Mouse (Mus musculus): ENCODE measurements around the gene Rsad2. TPM values are rescaled to one million over a fixed set of nuclear protein-coding genes. Genes with fewer than 3 reads are reported as not detected.

Rsad2 gene
- polyA plus RNA-seq, 1 experiment from 2014 or later = 0.89 TPM

DNA sequence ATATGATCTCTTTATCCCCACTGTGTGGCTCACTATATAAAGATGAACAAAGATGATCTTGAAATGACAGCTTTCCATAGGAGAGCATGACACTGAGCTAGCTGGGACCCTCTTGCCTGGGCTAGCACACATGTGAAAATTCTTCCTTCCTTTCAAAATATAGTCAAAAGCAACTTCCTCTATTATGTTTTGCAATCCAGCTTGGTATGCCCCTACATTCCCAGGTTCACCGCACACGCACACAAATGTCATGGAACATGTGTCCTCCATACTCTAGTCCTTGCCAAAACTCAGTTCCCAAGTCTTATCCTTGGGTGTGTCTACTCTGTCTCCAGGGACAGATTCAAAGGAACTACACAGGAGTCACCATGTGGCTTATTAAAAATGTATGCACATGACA is 6.8 kb downstream of the Rsad2 start:
- H3K36me3 ChIP-seq (ENCODE audit: control insufficient read depth, insufficient read depth, low read length) = no peaks in the 10 kb centered on the region
- H3K4me1 ChIP-seq (replicated peaks; ENCODE audit: control insufficient read depth, insufficient read depth) = no peaks in the 10 kb centered on the region
- H3K4me2 ChIP-seq (replicated peaks; ENCODE audit: low read depth) = no peak overlapping the region
- H3K9me3 ChIP-seq (ENCODE audit: control insufficient read depth, low read length) = no peaks in the 10 kb centered on the region
- no peak overlapping the region for H3K27ac ChIP-seq (replicated peaks)
- H3K9ac ChIP-seq (ENCODE audit: low read length) = no peak overlapping the region
- TF ChIP-seq EP300 (optimal IDR thresholded peaks at IDR 0.05) = no peak
- no peak for TF ChIP-seq CTCF (IDR thresholded peaks at IDR 0.05; ENCODE audit: low read depth)
- no peaks in the 10 kb centered on the region for H3K27me3 ChIP-seq (ENCODE audit: control insufficient read depth, insufficient read depth, low read length)
- H3K4me3 ChIP-seq (ENCODE audit: low read depth, low read length) = no peak overlapping the region
- ATAC-seq (ENCODE audit: low FRiP score, low TSS enrichment) (no peak), DNase-seq (ENCODE audit: low spot score) (no peak)
- WGBS = 96% methylated on average over 2 of the region's 2 CpGs

DNA sequence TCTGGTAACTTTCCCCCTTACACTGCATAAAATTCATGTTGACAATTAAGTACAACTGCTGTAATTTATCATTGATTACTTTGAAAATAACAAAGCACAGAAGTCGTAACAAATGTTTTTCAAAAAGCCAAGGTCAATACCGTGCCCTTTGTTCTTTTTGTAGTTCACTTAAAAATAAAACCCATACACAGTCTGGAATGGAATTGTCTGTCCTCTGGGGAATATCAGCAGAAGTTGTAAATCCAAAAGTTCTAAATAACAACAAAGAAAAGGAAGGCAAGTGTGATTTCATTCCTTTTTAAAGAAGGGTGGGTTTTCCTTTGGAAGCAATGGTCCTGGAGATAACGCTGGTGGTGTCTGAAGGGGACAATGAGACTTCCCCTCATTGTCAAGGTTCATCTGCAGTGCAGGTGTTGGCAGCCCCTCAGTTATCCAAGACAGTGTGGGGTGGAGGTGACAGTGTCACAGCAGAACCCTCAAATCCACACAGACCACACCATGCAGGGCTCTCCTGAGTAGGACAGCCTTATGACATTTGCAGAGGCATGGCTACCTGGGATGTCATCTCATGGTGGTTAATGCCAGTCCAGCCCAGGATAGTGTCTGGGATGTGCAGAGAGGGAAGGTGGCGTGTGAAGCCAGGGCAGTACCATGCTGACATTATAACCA is 9.7 kb downstream of the Rsad2 start:
- Histone ChIP-seq H3K36me3 (ENCODE audit: control insufficient read depth, insufficient read depth, low read length) (no peaks in the 10 kb centered on the region), H3K27me3 (ENCODE audit: control insufficient read depth, insufficient read depth, low read length) (no peaks in the 10 kb centered on the region), H3K4me2 (replicated peaks; ENCODE audit: low read depth) (no peak overlapping the region), H3K4me1 (replicated peaks; ENCODE audit: control insufficient read depth, insufficient read depth) (no peaks in the 10 kb centered on the region), H3K9me3 (ENCODE audit: control insufficient read depth, low read length) (no peaks in the 10 kb centered on the region), H3K4me3 (ENCODE audit: low read depth, low read length) (no peak overlapping the region), H3K27ac (replicated peaks) (no peak overlapping the region), H3K9ac (ENCODE audit: low read length) (no peak overlapping the region)
- ATAC-seq (ENCODE audit: low FRiP score, low TSS enrichment) = no peak
- WGBS = 74% methylated on average over 4 of the region's 4 CpGs
- TF ChIP-seq EP300 (optimal IDR thresholded peaks at IDR 0.05) = no peak
- no peak for TF ChIP-seq CTCF (IDR thresholded peaks at IDR 0.05; ENCODE audit: low read depth)
- no peak for DNase-seq (ENCODE audit: low spot score)

DNA sequence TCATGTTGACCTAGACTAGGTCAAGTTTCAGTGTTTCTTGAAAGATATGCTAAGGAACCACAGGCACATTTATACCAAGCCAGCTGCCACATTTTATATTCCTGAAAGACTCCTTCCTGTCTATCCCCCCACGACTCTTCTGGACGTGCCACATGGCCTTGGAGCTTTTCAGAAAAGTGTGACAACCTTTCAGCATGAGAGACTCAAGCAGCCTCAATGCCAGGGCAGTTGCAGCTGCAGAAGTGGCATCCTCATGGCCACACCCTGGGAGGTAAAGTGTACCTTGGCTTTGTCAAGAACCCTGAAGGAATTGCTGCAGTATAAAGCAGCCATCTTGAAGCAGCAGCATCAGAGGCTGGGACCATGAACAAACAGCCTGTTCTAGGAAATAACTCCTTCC is 11.7 kb downstream of the Rsad2 start:
- no peak for DNase-seq (ENCODE audit: low spot score)
- TF ChIP-seq EP300 (optimal IDR thresholded peaks at IDR 0.05) = no peak
- no peak for TF ChIP-seq CTCF (IDR thresholded peaks at IDR 0.05; ENCODE audit: low read depth)
- H3K4me1 ChIP-seq (replicated peaks; ENCODE audit: control insufficient read depth, insufficient read depth) = no peaks in the 10 kb centered on the region
- 78% methylated on average over 2 of the region's 2 CpGs for WGBS
- no peak overlapping the region for H3K4me2 ChIP-seq (replicated peaks; ENCODE audit: low read depth)
- H3K9me3 ChIP-seq (ENCODE audit: control insufficient read depth, low read length) = no peaks in the 10 kb centered on the region
- H3K27ac ChIP-seq (replicated peaks) = no peak overlapping the region
- no peak overlapping the region for H3K4me3 ChIP-seq (ENCODE audit: low read depth, low read length)
- no peaks in the 10 kb centered on the region for H3K27me3 ChIP-seq (ENCODE audit: control insufficient read depth, insufficient read depth, low read length)
- no peak for ATAC-seq (ENCODE audit: low FRiP score, low TSS enrichment)
- no peak overlapping the region for H3K9ac ChIP-seq (ENCODE audit: low read length)
- no peaks in the 10 kb centered on the region for H3K36me3 ChIP-seq (ENCODE audit: control insufficient read depth, insufficient read depth, low read length)

DNA sequence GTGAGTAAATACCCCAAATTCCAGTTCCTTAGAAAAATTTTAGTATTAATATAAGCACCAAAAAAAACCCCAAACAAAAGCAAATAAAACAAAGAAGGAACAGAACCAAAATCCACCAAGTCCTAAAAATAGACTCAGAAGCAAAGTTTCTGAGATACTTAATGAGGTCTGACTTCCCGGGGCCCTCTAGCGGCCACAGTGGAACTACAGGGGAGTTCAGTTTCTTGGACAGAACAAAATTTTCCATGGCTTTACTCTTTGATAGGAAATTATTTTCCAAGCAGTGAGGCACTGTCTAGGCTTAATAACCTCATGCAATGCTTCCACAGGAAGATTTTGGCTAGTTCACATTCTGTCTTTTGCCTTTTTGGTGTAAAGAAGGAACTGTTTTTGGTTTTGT is 12.2 kb downstream of the Rsad2 start:
- H3K4me1 ChIP-seq (replicated peaks; ENCODE audit: control insufficient read depth, insufficient read depth) = no peaks in the 10 kb centered on the region
- TF ChIP-seq EP300 (optimal IDR thresholded peaks at IDR 0.05) (no peak), CTCF (IDR thresholded peaks at IDR 0.05; ENCODE audit: low read depth) (peak; percentile 81)
- ATAC-seq (ENCODE audit: low FRiP score, low TSS enrichment) (no peak), DNase-seq (ENCODE audit: low spot score) (peak; percentile 74)
- no peaks in the 10 kb centered on the region for H3K9me3 ChIP-seq (ENCODE audit: control insufficient read depth, low read length)
- no peak overlapping the region for H3K4me3 ChIP-seq (ENCODE audit: low read depth, low read length)
- no peak overlapping the region for H3K9ac ChIP-seq (ENCODE audit: low read length)
- WGBS = 0% methylated on average over 2 of the region's 2 CpGs
- no peak overlapping the region for H3K4me2 ChIP-seq (replicated peaks; ENCODE audit: low read depth)
- no peaks in the 10 kb centered on the region for H3K36me3 ChIP-seq (ENCODE audit: control insufficient read depth, insufficient read depth, low read length)
- H3K27me3 ChIP-seq (ENCODE audit: control insufficient read depth, insufficient read depth, low read length) = no peaks in the 10 kb centered on the region
- H3K27ac ChIP-seq (replicated peaks) = no peak overlapping the region

DNA sequence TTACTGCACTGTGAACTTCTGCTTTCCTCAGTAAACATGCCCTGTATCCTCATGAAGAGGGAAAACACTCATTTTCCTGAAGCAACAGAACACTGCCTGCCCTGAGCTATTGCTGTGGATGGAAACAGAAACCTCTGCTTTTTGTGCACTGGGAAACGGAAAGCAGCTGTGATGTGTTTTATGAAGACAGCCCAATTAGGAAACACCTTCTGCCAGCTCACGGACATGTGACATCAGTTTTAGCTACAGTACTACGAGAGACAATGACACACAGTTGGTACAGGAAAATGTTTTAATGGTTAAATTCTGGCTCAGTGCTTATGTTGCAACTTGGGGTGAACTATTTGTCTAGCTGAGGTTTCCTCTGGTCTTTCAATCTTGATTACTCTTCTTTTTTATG is 16.9 kb downstream of the Rsad2 start:
- Histone ChIP-seq H3K4me1 (replicated peaks; ENCODE audit: control insufficient read depth, insufficient read depth) (no peaks in the 10 kb centered on the region), H3K9ac (ENCODE audit: low read length) (no peak overlapping the region), H3K36me3 (ENCODE audit: control insufficient read depth, insufficient read depth, low read length) (no peaks in the 10 kb centered on the region), H3K9me3 (ENCODE audit: control insufficient read depth, low read length) (no peaks in the 10 kb centered on the region), H3K4me3 (ENCODE audit: low read depth, low read length) (no peak overlapping the region), H3K27me3 (ENCODE audit: control insufficient read depth, insufficient read depth, low read length) (no peaks in the 10 kb centered on the region), H3K27ac (replicated peaks) (no peak overlapping the region), H3K4me2 (replicated peaks; ENCODE audit: low read depth) (no peak overlapping the region)
- no peak for DNase-seq (ENCODE audit: low spot score)
- no peak for ATAC-seq (ENCODE audit: low FRiP score, low TSS enrichment)
- TF ChIP-seq CTCF (IDR thresholded peaks at IDR 0.05; ENCODE audit: low read depth) (no peak), EP300 (optimal IDR thresholded peaks at IDR 0.05) (no peak)
- 36% methylated on average over 3 of the region's 3 CpGs for WGBS

DNA sequence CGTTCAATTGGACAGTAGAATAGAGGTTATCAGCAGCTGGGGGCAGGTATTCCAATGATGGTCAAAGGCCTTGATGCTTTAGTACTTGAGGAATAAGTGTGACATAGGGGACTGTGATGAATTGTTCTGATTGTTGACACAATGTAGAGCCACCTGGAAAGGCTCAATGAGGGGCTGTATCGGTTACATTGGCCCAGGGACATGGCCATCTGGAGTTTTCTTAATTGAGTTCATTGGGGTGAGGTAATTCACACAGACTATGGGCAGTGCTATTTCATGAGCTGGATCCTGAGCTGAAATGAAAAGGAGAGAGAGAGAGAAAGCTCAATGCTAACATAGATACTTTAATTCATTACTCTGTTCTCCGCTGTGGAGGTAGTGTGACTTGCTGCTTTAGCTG is 18.3 kb downstream of the Rsad2 start:
- Histone ChIP-seq H3K9me3 (ENCODE audit: control insufficient read depth, low read length) (no peaks in the 10 kb centered on the region), H3K27ac (replicated peaks) (no peak overlapping the region), H3K27me3 (ENCODE audit: control insufficient read depth, insufficient read depth, low read length) (no peaks in the 10 kb centered on the region), H3K36me3 (ENCODE audit: control insufficient read depth, insufficient read depth, low read length) (no peaks in the 10 kb centered on the region), H3K9ac (ENCODE audit: low read length) (no peak overlapping the region), H3K4me1 (replicated peaks; ENCODE audit: control insufficient read depth, insufficient read depth) (no peaks in the 10 kb centered on the region), H3K4me2 (replicated peaks; ENCODE audit: low read depth) (no peak overlapping the region), H3K4me3 (ENCODE audit: low read depth, low read length) (no peak overlapping the region)
- TF ChIP-seq EP300 (optimal IDR thresholded peaks at IDR 0.05) = no peak
- TF ChIP-seq CTCF (IDR thresholded peaks at IDR 0.05; ENCODE audit: low read depth) = no peak
- 52% methylated on average over 3 of the region's 3 CpGs for WGBS
- no peak for DNase-seq (ENCODE audit: low spot score)
- no peak for ATAC-seq (ENCODE audit: low FRiP score, low TSS enrichment)

All from stomach, postnatal 0 days (tissue).